Mouse (Mus musculus) 416B (cell line): ENCODE measurements at regions not wholly inside any gene's neighbourhood (a gene's known extent, or its start where the extent isn't known, plus 50 kb on each side); places are given as distances from the start of the nearest gene placed in this dataset.

Experiments used
- DNase-seq: peaks from one replicate; pipeline ENCODE4 v3.0.0; 2011; ENCODE audit warnings: low read depth

DNA sequence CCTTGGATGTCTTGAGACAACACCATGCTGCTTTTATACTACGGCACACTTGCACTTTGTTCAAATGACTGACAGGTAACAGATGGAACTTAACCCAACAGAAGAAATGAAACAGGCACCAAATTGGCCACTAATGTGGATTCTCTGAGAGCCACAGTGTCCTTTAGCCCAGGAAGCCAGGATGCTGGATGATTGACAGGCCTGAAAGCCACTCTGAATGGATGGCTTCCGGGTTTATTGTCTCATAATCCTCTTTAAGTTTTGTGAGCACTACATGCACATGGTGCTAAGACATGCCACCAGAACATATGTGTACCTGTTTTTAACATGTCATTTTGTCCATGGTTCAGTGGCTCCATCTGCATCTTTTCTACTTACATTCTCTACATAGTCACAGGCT is 152.7 kb downstream of the Drd1 start:
- DNase-seq, result no peak

DNA sequence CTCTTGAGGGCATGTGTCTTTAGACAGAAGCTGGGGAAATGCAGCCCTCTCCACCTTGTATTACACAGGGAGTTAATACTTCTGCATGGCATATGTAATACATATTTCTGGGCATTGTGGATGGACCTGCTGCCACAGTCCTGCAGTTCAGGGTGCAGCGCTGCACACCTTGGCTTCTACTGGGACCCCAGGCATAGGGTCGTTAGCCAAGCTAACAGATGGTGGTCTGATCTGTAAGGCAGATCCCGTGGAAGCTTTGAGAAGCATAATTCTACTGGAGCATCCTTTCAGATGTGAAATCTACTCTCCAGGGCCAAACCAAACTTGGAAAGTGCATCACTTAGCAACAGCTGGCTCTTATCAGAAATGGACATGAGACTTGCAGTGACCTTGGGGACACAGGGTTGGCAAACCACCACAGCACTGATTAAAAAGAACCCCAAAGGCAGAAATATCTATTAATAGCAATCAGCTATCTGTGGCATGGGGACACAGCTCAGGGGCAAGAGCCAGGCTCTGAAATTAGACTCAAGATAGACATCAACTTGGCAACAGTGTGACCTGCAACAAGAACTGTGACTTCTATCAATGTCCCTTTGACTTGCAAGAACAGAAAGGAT is 155.0 kb downstream of the Drd1 start:
- DNase-seq, result peak; percentile 74

GRCm38 (mm10) chr13:53898351-53898750 is 157.2 kb downstream of the Drd1 start:
- DNase-seq, result no peak

GRCm38 (mm10) chr13:53897176-53897575 is 158.3 kb downstream of the Drd1 start:
- DNase-seq, result no peak

DNA sequence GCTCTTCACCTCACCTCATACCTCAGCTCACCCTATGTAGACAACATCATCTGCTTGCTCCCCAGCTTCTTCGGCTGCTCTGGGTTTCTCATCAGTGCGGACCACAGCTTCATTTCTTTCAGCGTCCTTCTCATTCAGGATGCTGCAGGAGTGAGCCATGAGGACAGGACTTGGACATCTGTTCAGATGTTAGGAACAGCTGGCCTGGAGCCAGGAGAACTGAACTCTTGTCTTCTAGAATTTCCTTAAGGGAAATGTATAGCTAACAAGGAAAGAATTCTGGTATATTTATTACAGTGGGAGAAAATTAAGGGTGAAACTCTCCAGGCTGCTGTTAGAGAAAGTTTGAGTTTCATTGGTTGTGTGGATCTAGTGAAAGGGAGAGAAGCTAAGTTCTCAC is 167.1 kb downstream of the Drd1 start:
- DNase-seq, result no peak

DNA sequence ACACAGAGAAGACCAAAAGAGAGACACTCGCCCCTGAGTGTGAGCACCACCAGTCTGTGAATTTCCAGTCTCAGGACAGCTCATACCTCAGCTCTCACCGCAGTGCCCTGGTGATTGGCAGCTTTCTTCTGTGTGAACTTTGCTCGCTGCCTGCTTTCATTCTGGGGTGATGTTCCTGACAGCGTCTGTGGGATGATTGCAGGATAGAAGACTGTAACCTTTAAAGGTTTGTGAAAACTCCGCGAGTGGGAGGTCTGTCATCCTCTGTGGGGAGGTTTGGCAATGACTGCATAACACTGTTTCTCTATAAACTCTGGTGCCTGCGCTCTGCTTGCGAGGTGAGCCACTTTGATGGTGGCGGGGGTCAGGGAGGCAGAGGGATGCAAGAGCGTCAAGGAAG is 169.7 kb downstream of the Drd1 start:
- no peak for DNase-seq

- no peak for DNase-seq
Observed at GRCm38 (mm10) chr13:53883206-53883605, 172.3 kb downstream of the Drd1 start.

- no peak for DNase-seq
Observed at GRCm38 (mm10) chr13:53880466-53881250, 174.8 kb downstream of the Drd1 start.

GRCm38 (mm10) chr13:53875546-53875945 is 180.0 kb downstream of the Drd1 start:
- no peak for DNase-seq

GRCm38 (mm10) chr13:53865323-53865722 is 190.2 kb downstream of the Drd1 start:
- DNase-seq, result no peak

- no peak for DNase-seq
Observed at GRCm38 (mm10) chr13:53862336-53862735, 193.2 kb downstream of the Drd1 start.

DNA sequence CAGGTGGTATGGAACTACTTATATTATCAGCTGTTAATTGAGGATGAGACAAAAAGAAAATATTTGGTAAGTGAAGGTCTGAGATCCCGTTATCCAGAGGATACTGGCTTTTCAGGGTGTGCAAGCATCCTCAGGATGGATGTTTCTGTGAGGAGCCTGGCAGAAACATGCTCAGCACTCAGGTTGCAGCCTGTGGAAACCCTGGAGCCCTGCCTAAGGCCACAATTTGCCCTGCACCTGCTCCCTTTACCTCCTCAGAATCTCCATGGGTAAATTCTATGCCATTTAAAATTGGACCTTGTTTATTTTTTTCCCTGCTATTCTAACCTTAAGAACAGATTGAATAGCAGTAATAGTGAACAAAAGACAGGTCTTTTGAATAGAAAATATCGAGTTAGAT is 201.3 kb downstream of the Drd1 start:
- no peak for DNase-seq

DNA sequence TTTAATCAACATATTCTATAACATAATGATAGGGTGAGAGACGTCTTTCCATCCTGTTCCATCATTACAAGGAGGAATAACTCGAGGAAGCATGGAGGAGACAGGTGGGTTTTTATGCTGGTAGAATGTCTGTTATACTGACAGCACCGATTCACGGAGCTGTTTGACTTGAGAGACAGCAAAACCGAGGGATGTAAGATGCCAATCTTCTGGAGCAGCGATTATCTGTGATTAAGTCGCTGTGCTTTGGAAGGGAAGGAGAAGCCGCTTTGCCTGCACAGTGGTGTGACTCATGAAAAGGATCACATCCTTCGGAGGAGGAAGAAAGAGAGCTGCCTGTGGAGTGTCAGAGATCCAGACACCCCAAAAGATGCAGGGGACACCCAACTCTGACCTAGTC is 205.4 kb downstream of the Drd1 start:
- DNase-seq, result no peak

- DNase-seq, result no peak
Observed at GRCm38 (mm10) chr13:53846221-53846620, 209.3 kb downstream of the Drd1 start.

DNA sequence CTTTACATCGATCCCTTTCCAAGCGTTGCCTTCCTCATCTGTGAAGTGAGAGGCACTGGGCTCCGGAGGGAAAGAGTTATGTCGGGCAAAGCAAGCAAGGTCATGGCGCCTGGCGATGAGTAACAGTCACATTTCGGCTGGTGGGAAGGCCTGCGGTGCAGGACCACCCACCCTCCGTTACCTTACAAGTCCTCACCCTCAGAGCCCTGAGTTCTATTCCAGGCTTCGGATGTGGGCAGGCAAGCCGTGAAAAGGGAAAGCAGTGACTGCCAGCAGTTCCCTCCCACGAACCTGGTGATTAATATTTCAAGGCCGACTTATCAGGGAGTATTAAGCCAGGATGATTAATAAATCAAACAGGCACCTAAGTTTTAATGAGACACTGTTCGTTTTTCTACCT is 209.7 kb downstream of the Drd1 start:
- no peak for DNase-seq

GRCm38 (mm10) chr13:53825957-53826580 is 229.4 kb downstream of the Drd1 start:
- DNase-seq, result no peak

GRCm38 (mm10) chr13:53822061-53822460 is 233.4 kb downstream of the Drd1 start:
- DNase-seq, result no peak

DNA sequence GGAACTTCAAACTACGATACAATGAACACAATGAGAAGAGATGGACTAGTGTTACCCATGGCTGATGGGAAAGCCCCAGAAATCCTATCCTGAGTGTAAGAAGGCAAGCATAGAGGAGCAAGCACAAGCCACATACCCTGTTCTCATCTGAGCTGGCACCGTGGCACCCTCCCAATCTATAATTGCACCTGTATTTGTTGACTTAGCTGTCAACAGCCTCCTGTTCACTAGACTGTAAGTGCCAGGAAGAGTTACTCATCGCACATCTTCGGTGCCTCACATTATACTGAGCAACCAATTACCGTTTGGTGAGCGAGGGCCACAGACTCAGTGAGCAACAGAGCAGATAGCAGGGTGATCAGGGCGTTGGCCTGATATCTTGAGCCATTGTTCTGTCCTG is 239.9 kb downstream of the Drd1 start:
- peak; percentile 14 for DNase-seq

- no peak for DNase-seq
Observed at GRCm38 (mm10) chr13:53814088-53814487, 241.4 kb downstream of the Drd1 start.

DNA sequence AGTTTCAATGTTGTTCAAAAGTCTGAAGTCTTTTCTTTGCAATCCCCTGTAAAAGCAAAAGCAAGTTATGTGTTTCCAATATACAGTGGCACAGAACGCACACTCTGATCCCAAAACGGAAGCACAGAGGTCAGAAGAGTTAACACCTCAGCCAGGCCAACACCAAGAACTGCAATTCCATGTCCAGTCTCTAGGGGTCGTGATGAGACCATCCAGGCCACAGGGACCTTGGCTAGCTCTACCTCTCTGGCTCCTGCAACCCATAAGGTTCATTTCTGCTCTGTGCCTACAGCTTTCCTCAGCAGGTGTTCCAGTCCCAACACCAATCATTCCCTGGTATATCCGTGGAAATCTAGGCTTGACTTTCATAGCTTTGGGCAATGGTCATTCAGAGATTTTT is 243.6 kb downstream of the Drd1 start:
- peak; percentile 77 for DNase-seq

- DNase-seq, result no peak
Observed at GRCm38 (mm10) chr13:53811151-53811550, 244.4 kb downstream of the Drd1 start.

DNA sequence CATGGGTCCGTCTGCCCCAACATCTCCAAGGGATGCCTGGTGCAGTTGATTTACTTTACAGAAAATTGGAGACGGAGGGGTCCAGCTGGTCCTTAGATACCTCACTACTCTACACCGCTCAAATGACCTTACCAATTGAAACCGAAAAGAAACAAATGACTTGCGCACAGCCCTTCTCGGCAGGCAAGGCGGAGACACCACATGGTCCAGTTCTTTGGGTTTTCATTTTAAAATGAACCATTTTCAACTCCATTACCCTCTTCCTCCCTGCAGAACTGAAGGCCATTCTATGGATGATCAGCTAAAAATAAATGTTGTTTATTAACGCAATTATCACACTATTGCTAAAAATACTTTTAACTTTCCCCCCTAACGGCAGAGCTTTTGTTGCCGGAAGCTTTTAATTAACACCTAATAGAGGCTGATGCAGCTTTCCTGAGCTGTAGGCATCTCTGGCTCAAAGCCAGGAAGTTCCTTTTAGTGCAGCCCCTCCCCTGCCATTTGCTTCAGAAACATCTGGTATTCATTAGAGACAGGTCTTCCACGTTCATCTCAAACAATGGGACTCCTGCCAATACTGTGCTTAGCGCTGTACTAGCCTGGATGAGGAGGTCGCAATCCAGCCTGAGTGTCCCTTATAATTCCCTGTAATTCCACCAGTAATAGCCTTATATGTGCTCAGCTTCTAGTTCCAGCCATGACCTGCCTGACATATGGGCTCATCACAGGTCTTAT is 247.5 kb downstream of the Drd1 start:
- DNase-seq, result no peak

GRCm38 (mm10) chr13:53805872-53806271 is 249.6 kb downstream of the Drd1 start:
- no peak for DNase-seq
